Mouse (Mus musculus) brain, embryonic 14.5 days (tissue): ENCODE results near the gene Hectd4. TPM values are rescaled to one million over a fixed set of nuclear protein-coding genes. Genes with fewer than 3 reads are reported as not detected.
A peak's percentile ranks its signal among the peaks of the same experiment; 100 is the strongest.

Source experiments
- DNase-seq: peaks from one replicate; pipeline ENCODE4 v3.0.0-alpha.2; 2011; ENCODE audit warnings: low read depth
- CTCF ChIP-seq: fragments of 200-500 bp; IDR thresholded peaks from 2 replicates; pipeline ENCODE4 v1.5.1; 2012; ENCODE audit warnings: inconsistent platforms, mild to moderate bottlenecking, moderate library complexity, borderline replicate concordance; ENCODE audit not compliant: insufficient read depth, insufficient read length; ENCODE audit errors: extremely low read depth
- POLR2A ChIP-seq: fragments of 200-500 bp; IDR thresholded peaks from 2 replicates; pipeline ENCODE4 v1.6.1; 2012; ENCODE audit warnings: mild to moderate bottlenecking, inconsistent platforms, borderline replicate concordance; ENCODE audit not compliant: poor library complexity, insufficient read depth, insufficient read length, severe bottlenecking; ENCODE audit errors: extremely low read depth
- polyA plus RNA-seq: library from polyadenylated mRNA; depleted of rRNA; stranded (reverse); fragments of >200 nt; gene quantifications from 2 replicates; pipeline ENCODE4 v1.2.3, GENCODE M21; 2012

Hectd4 gene
- polyA plus RNA-seq, 1 experiment, result 75.7 TPM

GRCm38 (mm10) chr5:121262415-121262814 is 42.4 kb downstream of the Hectd4 start:
- no peak for TF ChIP-seq CTCF
- no peak for TF ChIP-seq POLR2A
- no peak for DNase-seq

DNA sequence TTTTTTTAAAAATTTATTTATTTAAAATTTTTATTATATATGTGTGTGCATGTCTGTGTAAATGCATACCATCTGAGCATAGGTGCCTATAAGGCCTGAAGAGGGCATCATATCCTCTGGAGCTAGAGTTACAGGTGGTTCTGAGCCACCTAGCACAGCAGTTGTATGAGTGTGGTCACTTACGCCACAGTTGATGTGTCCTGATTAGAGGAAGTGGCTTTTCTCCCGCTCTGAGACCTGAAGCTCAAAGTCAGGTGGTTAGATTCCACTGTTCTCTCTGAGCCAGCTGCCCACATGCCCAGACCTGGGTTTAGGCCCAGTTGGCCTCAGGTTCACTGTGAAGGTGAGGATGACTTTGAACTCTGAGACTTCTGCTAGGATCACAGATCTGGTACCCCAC is 44.6 kb downstream of the Hectd4 start:
- no peak for DNase-seq
- TF ChIP-seq POLR2A (no peak), CTCF (no peak)

- TF ChIP-seq POLR2A, result no peak
- TF ChIP-seq CTCF, result peak; percentile 67; the same call in 1 of the 2 replicates
- DNase-seq, result peak; percentile 73
Measured at GRCm38 (mm10) chr5:121266741-121267382, 46.8 kb downstream of the Hectd4 start.

DNA sequence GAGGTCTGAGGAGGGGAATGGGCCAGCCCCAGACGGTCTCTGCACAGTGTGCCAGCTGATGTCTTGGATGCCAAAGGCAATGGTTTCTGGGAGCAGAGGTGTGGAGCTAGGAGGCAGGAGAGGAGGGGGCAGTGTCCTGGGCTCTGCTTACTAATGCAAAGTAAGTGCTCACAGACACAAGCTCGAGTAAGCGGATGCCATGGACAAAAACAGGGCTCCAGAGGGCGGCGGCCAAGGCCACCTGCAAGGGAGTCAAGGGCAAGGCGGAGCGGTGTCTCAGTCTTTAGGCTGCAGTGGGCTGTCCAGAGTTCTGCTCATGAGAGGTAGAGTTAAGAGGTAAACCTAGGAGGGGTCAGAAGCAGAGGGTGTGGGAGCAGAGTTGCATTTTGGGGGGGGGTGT is 51.0 kb downstream of the Hectd4 start:
- TF ChIP-seq CTCF, result no peak
- TF ChIP-seq POLR2A, result no peak
- DNase-seq, result no peak

DNA sequence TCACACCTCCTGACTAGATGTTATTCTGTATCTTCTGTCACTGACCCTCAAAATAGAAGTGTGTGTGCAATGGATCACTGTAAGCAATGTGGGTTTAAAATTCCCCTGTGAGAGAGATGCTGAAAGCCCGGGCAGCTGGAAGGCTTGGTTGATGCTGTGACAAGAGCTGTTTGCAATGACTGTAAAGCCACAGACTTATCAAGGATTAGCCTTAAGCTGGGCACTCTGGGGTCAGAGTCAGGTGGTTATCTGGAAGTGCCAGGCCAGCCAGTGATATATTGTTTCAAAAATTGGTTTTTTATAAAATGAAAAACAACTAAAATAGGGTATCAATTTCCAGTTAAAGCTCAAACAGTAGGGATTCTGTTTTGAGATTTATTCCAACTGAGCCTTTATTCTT is 56.8 kb downstream of the Hectd4 start:
- TF ChIP-seq CTCF (no peak), POLR2A (no peak)
- no peak for DNase-seq

GRCm38 (mm10) chr5:121280456-121280855 is 60.4 kb downstream of the Hectd4 start:
- TF ChIP-seq CTCF, result no peak
- no peak for TF ChIP-seq POLR2A

DNA sequence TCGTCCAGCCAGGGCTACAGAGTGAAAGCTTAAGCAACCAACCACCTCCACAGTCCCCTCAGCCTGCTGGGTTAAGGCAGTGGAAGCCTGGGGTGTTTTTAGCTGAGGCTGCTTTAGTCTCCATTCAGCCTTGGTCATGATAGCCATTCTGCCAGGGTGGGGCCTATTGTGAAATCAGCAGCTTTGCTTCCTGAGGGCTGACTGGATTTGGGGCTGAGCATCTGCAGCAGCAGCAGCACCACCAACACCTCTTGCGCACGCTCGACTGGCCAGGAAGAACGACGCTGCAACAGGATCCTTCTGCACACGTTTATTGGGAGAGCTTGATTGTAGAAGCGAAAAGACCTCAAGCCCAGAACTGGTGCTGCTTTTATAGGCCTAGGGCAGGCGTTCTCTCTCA is 63.0 kb downstream of the Hectd4 start:
- DNase-seq, result no peak
- TF ChIP-seq POLR2A, result no peak
- TF ChIP-seq CTCF, result no peak

More at GRCm38 (mm10) chr5:121280456-121280855, 60.4 kb downstream of the Hectd4 start:
- no peak for DNase-seq

DNA sequence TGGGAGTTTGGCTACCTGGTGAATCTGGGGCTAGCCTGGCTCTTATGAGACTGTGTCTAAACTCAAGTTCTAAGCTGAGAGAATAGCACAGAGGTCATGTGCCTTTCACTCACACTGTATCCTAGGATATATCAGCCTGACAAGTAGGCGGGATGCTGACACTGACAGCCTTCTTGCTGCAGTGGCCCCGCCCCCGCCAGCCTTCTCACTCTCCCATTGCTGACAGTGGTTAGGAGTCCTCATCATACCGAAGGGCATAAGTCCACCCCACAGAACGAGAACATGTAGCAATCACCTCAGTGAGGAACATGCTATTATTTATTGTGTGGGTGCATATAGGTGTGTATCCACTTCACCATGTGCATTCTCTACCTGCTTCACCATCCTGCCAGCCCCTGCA is 64.8 kb downstream of the Hectd4 start:
- DNase-seq, result no peak

DNA sequence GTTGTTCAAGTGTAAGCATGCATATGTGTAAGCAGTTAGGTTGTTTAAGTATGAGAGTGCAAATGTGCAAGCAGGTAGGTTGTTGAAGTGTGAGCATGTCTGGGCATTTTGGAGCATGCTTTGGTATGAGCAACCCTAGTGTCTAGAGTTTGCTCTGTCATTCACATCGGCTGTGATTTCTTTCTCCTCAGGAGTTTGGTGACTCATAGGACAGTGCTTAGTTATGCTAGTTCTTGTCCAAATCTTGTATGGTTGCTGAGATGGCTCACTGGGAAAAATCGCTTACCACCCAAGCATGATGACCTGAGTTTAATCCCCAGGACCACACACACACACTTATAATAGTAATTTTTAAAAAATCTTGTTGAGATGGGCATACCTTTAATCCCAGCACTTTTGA is 67.2 kb downstream of the Hectd4 start:
- DNase-seq, result no peak
- TF ChIP-seq POLR2A, result no peak
- no peak for TF ChIP-seq CTCF

More for the DNA sequence above, 64.8 kb downstream of the Hectd4 start:
- no peak for TF ChIP-seq CTCF
- TF ChIP-seq POLR2A, result no peak

DNA sequence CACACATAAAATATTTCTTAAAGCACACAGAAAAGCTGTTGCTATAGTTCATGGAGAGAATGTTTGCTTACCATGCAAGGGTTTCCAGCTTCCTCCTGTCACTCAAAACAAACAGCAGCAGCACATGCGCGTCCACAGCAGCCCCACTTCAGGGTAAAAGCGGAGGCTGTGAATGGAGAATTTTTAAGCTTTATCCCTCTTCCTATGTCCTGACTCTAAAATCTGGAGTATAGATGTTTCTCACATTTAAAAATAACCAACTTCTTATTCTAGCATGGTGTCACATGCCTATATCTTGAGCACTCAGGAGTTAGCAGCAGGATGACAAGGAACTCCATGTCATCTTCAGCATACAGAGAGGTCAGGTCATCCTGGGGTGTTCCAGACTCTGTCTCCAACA is 70.3 kb downstream of the Hectd4 start:
- TF ChIP-seq CTCF, result no peak
- no peak for TF ChIP-seq POLR2A

DNA sequence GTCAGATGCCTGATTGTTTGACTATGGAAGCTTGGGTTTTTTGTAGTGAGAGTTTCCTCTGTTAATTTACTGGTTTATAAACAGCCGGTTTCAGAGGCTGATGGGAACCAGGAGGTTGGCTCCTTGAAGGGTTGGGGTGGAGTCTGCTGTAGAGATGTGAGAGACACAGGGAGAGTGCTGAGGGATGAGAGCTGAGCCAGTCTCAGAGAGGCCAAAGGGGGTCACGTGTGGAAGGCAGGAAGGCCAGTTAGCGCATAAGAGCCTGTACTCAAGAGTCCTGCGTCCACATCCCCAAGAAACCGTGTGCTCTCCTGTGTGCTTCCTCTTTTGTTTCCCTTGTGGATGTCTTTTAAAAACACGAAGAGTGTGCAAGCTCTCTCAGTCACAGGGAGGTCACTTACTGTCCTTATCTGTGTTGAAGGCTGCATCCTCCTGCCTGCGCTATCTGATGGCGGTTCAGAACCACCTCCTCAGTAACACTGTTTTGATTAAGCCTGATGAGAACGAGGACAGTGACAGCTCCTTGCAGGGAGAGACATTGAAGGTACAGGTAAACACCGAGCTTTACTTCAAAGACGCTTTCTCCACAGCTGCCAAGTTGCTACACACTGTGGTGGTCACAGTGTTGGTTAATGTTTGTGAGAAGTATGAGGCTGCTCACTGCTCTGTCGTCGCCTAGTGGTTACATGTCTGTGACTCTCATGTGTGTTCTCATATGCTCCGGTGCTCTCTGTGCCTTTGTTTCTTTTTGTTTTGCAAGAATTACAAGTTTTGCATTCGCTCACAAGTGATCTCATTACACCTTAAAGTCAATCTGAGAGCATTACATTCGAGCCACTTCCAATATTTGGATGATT is 72.5 kb downstream of the Hectd4 start:
- no peak for DNase-seq
- TF ChIP-seq CTCF, result no peak
- TF ChIP-seq POLR2A, result no peak

More for the DNA sequence above, 70.3 kb downstream of the Hectd4 start:
- DNase-seq, result no peak

DNA sequence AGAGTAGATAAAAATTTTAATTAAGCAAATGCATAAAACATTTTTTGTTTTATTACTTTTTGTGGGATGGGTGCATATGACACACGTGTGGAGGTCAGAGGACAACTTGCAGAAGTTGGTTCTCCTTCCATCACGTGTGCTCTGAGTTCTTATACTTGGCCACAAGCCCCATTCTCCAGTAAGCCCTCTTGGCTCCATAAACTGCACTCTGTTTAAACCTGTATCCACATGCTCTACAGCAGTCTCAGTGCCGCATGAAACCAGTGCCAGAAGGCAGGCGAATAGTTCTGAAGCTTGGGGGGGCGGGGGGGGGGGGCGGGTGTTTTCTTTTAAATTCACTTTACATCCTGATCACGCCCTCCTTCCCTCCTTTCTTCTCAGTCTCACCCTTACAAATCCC is 85.0 kb downstream of the Hectd4 start:
- no peak for TF ChIP-seq CTCF
- no peak for TF ChIP-seq POLR2A
- DNase-seq, result no peak

DNA sequence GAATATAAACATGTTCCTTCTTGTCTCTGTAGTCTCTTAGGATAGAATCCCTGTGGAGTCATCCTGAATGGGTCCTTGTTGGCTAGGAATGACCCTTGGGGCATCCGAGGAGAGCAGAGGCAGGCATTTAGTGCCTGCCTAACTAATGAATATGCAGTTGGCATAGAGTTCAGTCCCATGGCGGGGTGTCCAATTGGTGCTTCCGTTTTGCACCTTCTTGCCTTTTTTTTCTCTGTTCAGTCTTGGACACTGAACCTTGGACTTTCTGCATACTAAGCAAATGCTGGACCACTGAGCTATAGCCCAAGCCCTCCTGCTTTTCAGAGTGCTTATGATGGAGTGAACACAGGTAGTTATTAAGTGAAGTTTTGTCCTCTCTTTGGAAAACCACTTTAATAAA is 87.6 kb downstream of the Hectd4 start:
- no peak for TF ChIP-seq POLR2A
- TF ChIP-seq CTCF, result no peak
- no peak for DNase-seq
